Mouse (Mus musculus) liver, embryonic 15.5 days (tissue): ENCODE data around the gene Sema3a. TPM values are rescaled to one million over a fixed set of nuclear protein-coding genes. Genes with fewer than 3 reads are reported as not detected.

Experiments
- ATAC-seq: fragments of 200-750 bp; cut with Nextera tagmentation; 2 replicates; pipeline ENCODE4 v1.8.0; 2017; ENCODE audit warnings: moderate number of reproducible peaks, mild to moderate bottlenecking, moderate library complexity; ENCODE audit not compliant: insufficient read depth
- H3K27ac ChIP-seq: fragments of 300-500 bp; sonication (generic); replicated peaks from 2 replicates; pipeline ENCODE4 v1.5.1; 2015; ENCODE audit warnings: mild to moderate bottlenecking, inconsistent platforms
- H3K27me3 ChIP-seq: fragments of 300-500 bp; sonication (generic); 2 replicates; pipeline ENCODE4 v1.6.1; 2015; ENCODE audit warnings: mild to moderate bottlenecking, inconsistent platforms
- H3K36me3 ChIP-seq: fragments of 300-500 bp; sonication (generic); replicated peaks from 2 replicates; pipeline ENCODE4 v1.6.1; 2015; ENCODE audit warnings: moderate library complexity, mild to moderate bottlenecking, inconsistent platforms
- H3K4me1 ChIP-seq: fragments of 300-500 bp; sonication (generic); replicated peaks from 2 replicates; pipeline ENCODE4 v1.6.1; 2015; ENCODE audit warnings: inconsistent platforms
- H3K4me2 ChIP-seq: fragments of 300-500 bp; sonication (generic); 2 replicates; pipeline ENCODE4 v1.6.1; 2015; ENCODE audit warnings: moderate library complexity, mild to moderate bottlenecking, inconsistent platforms
- H3K4me3 ChIP-seq: fragments of 300-500 bp; sonication (generic); replicated peaks from 2 replicates; pipeline ENCODE4 v1.5.1; 2015; ENCODE audit warnings: mild to moderate bottlenecking, inconsistent platforms
- H3K9ac ChIP-seq: fragments of 300-500 bp; sonication (generic); 2 replicates; pipeline ENCODE4 v1.6.1; 2015; ENCODE audit warnings: moderate library complexity, mild to moderate bottlenecking, inconsistent platforms
- H3K9me3 ChIP-seq: fragments of 300-500 bp; sonication (generic); replicated peaks from 2 replicates; pipeline ENCODE4 v1.6.1; 2016; ENCODE audit warnings: inconsistent platforms
- WGBS: fragments of 180-500 bp; shearing (Covaris S2); methylation state at CpG from one replicate; pipeline ENCODE4 v1.1.7; 2015; ENCODE audit warnings: mixed read lengths; ENCODE audit not compliant: insufficient replicate concordance; 5-methylcytosine and 5-hydroxymethylcytosine counted together
- polyA plus RNA-seq: library from polyadenylated mRNA; unstranded; fragments of >200 nt; fragmentation: Nextera tagmentation; extraction: Ambion mirVana; gene quantifications from 2 replicates; pipeline ENCODE4 v1.2.1, GENCODE M21; 2015

The Sema3a gene
- polyA plus RNA-seq, 1 experiment from 2014 or later: 1.2 TPM

DNA sequence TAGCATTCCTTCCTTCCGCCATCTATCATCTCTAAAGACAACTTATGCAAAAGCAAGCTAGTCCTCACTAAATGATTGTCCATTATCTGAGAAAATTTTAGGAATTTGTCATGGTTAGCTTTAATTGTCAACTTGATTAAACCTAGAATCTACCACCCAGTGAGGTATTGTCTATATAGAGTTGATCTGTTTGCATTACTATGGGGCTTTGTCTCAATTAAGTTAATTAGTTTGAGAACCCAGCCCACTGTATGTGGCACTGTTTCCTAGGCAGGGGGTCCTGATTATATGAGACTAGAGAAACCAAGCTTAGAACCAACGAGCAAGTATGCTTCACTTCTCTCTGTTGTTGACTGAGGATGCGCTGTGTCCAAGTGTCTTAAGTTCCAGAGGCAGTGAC lies 194.9 kb downstream of the Sema3a start:
- Histone ChIP-seq H3K9ac (no peak overlapping the region), H3K27me3 (no peaks in the 10 kb centered on the region), H3K9me3 (no peaks in the 10 kb centered on the region), H3K36me3 (no peaks in the 10 kb centered on the region), H3K27ac (no peak overlapping the region), H3K4me1 (no peaks in the 10 kb centered on the region), H3K4me2 (no peak overlapping the region), H3K4me3 (no peak overlapping the region)
- 67% methylated on average over 3 of the region's 3 CpGs for WGBS
- no peak for ATAC-seq

GRCm38 (mm10) chr5:13327281-13327680 lies 202.1 kb downstream of the Sema3a start:
- Histone ChIP-seq H3K4me2 (no peak overlapping the region), H3K27me3 (no peaks in the 10 kb centered on the region), H3K9me3 (no peaks in the 10 kb centered on the region), H3K36me3 (no peaks in the 10 kb centered on the region), H3K4me1 (no peaks in the 10 kb centered on the region), H3K27ac (no peak overlapping the region), H3K4me3 (no peak overlapping the region), H3K9ac (no peak overlapping the region)
- WGBS: 62% methylated on average over 5 of the region's 5 CpGs
- no peak for ATAC-seq

- Histone ChIP-seq H3K9me3 (no peaks in the 10 kb centered on the region), H3K27ac (no peak overlapping the region), H3K4me3 (no peak overlapping the region), H3K36me3 (no peaks in the 10 kb centered on the region), H3K27me3 (no peaks in the 10 kb centered on the region), H3K4me1 (no peaks in the 10 kb centered on the region), H3K9ac (no peak overlapping the region), H3K4me2 (no peak overlapping the region)
- 59% methylated on average over 2 of the region's 2 CpGs for WGBS
- ATAC-seq: no peak
Measured at GRCm38 (mm10) chr5:13331412-13331811, 206.2 kb downstream of the Sema3a start.

DNA sequence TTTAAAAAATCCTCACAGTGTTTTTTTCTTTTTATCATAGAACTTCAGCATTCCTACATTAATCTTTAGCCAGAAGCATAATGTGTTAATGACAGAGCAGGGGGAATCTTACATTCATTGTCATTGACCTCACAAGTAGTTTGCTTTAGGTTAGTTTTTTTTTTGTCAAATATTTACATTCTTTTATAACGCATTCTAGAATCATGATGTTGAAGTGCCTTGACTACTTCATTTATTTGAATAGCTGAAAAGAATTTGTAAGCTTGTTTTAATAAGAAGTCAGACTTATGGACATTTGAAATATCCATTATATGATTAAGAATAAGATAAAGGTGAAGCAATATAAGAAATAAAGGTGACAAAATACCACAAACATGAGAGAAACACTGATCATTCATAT lies 212.5 kb downstream of the Sema3a start:
- no peaks in the 10 kb centered on the region for H3K4me1 ChIP-seq
- no peak overlapping the region for H3K4me3 ChIP-seq
- H3K27ac ChIP-seq: no peak overlapping the region
- no peaks in the 10 kb centered on the region for H3K36me3 ChIP-seq
- 53% methylated on average over 1 of the region's 1 CpGs for WGBS
- H3K9me3 ChIP-seq: no peaks in the 10 kb centered on the region
- no peak overlapping the region for H3K4me2 ChIP-seq
- ATAC-seq: no peak
- H3K9ac ChIP-seq: no peak overlapping the region
- H3K27me3 ChIP-seq: no peaks in the 10 kb centered on the region

DNA sequence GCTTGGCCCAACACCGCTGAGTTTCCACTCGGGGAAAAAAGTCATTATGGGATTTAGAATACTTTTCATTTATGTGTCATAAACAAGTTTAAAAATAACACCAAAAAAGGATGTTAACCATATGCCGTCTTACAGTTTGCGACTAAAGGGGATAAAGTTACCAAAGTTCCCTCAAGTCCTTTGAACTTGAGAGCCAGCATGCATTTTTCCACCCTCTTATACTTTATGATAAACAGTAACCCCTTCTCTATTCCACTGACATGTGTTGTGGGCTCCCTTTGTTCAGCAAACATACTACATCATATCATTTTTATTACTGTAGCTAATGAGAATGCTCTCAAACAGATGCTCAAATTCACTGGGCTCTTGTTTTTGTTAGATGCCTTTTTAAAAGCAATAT lies 221.9 kb downstream of the Sema3a start:
- 65% methylated on average over 4 of the region's 4 CpGs for WGBS
- no peak overlapping the region for H3K4me3 ChIP-seq
- no peak overlapping the region for H3K9ac ChIP-seq
- no peaks in the 10 kb centered on the region for H3K4me1 ChIP-seq
- no peak for ATAC-seq
- no peak overlapping the region for H3K4me2 ChIP-seq
- H3K27ac ChIP-seq: no peak overlapping the region
- H3K36me3 ChIP-seq: no peaks in the 10 kb centered on the region
- no peaks in the 10 kb centered on the region for H3K9me3 ChIP-seq
- H3K27me3 ChIP-seq: no peaks in the 10 kb centered on the region

GRCm38 (mm10) chr5:13351611-13352010 lies 226.4 kb downstream of the Sema3a start:
- Histone ChIP-seq H3K4me1 (no peaks in the 10 kb centered on the region), H3K27me3 (no peaks in the 10 kb centered on the region), H3K27ac (no peak overlapping the region), H3K36me3 (no peaks in the 10 kb centered on the region), H3K9me3 (no peaks in the 10 kb centered on the region), H3K9ac (no peak overlapping the region), H3K4me2 (no peak overlapping the region), H3K4me3 (no peak overlapping the region)
- no peak for ATAC-seq
- 48% methylated on average over 4 of the region's 4 CpGs for WGBS

- Histone ChIP-seq H3K9me3 (no peaks in the 10 kb centered on the region), H3K4me3 (no peak overlapping the region), H3K4me2 (no peak overlapping the region), H3K4me1 (no peaks in the 10 kb centered on the region), H3K27ac (no peak overlapping the region), H3K9ac (no peak overlapping the region), H3K36me3 (no peaks in the 10 kb centered on the region), H3K27me3 (no peaks in the 10 kb centered on the region)
- ATAC-seq: no peak
- WGBS: 29% methylated on average over 1 of the region's 1 CpGs
Measured at GRCm38 (mm10) chr5:13352995-13353394, 227.8 kb downstream of the Sema3a start.

- no peaks in the 10 kb centered on the region for H3K9me3 ChIP-seq
- H3K27ac ChIP-seq: no peak overlapping the region
- no peaks in the 10 kb centered on the region for H3K4me1 ChIP-seq
- WGBS: 56% methylated on average over 1 of the region's 1 CpGs
- H3K9ac ChIP-seq: no peak overlapping the region
- no peak overlapping the region for H3K4me2 ChIP-seq
- H3K27me3 ChIP-seq: no peaks in the 10 kb centered on the region
- H3K36me3 ChIP-seq: no peaks in the 10 kb centered on the region
- ATAC-seq: no peak
- no peak overlapping the region for H3K4me3 ChIP-seq
Measured at GRCm38 (mm10) chr5:13353539-13353938, 228.3 kb downstream of the Sema3a start.

- Histone ChIP-seq H3K27me3 (no peaks in the 10 kb centered on the region), H3K4me1 (no peaks in the 10 kb centered on the region), H3K4me3 (no peak overlapping the region), H3K9ac (no peak overlapping the region), H3K36me3 (no peaks in the 10 kb centered on the region), H3K27ac (no peak overlapping the region), H3K9me3 (no peaks in the 10 kb centered on the region), H3K4me2 (no peak overlapping the region)
- WGBS: 53% methylated on average over 1 of the region's 1 CpGs
- ATAC-seq: no peak
Measured at GRCm38 (mm10) chr5:13354913-13355312, 229.7 kb downstream of the Sema3a start.

GRCm38 (mm10) chr5:13358770-13359169 lies 233.6 kb downstream of the Sema3a start:
- H3K9ac ChIP-seq: no peak overlapping the region
- no peak overlapping the region for H3K4me3 ChIP-seq
- no peak overlapping the region for H3K27ac ChIP-seq
- ATAC-seq: no peak
- no peaks in the 10 kb centered on the region for H3K27me3 ChIP-seq
- WGBS: 18% methylated on average over 4 of the region's 4 CpGs
- no peaks in the 10 kb centered on the region for H3K4me1 ChIP-seq
- H3K36me3 ChIP-seq: no peaks in the 10 kb centered on the region
- no peak overlapping the region for H3K4me2 ChIP-seq
- no peaks in the 10 kb centered on the region for H3K9me3 ChIP-seq

DNA sequence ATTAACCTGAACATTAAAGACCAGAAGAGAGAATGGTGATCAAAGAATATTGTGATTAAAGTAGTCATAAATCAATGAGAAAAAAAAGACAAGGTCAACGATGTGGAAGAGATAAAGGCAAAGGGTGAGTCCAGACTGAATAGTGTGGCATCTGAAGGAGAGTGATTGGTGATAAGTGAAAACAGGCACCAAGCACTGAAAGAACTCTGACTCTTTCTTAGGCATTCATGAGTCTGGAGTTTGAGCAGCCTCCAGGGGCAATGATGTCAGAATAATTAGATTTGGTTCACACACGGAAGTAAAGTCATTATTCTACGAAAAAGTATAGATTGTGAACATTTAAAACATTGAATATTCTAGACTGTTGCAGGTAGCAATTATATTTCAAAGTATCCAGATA lies 235.5 kb downstream of the Sema3a start:
- no peak overlapping the region for H3K4me3 ChIP-seq
- no peaks in the 10 kb centered on the region for H3K9me3 ChIP-seq
- H3K27me3 ChIP-seq: no peaks in the 10 kb centered on the region
- H3K36me3 ChIP-seq: no peaks in the 10 kb centered on the region
- no peaks in the 10 kb centered on the region for H3K4me1 ChIP-seq
- ATAC-seq: no peak
- no peak overlapping the region for H3K9ac ChIP-seq
- 52% methylated on average over 3 of the region's 3 CpGs for WGBS
- H3K4me2 ChIP-seq: no peak overlapping the region
- H3K27ac ChIP-seq: no peak overlapping the region

DNA sequence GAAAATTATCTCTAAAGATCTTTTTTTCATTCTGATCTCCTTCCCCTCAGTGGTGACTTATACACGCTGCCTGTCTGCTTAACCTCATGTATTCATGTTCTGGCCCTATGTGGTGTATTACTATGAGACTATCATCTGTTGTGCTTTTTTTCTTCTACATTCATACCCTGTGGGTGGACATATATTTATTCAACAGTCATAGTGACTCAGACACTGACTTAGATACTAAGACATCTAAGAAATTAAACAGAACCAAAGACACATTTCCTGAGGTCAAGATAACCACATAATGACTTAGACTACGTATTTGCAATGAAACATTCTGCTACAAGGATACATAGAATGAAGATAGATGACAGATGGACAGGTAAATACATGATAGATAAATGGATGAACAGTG lies 239.9 kb downstream of the Sema3a start:
- WGBS: 55% methylated on average over 2 of the region's 2 CpGs
- no peak overlapping the region for H3K9ac ChIP-seq
- H3K36me3 ChIP-seq: no peaks in the 10 kb centered on the region
- no peak overlapping the region for H3K4me3 ChIP-seq
- no peak overlapping the region for H3K27ac ChIP-seq
- no peak overlapping the region for H3K4me2 ChIP-seq
- no peaks in the 10 kb centered on the region for H3K9me3 ChIP-seq
- H3K27me3 ChIP-seq: no peaks in the 10 kb centered on the region
- ATAC-seq: no peak
- no peaks in the 10 kb centered on the region for H3K4me1 ChIP-seq
